Mouse (Mus musculus) inflammation-experienced regulatory T-cells, adult 6 months (primary cell): ENCODE data around the gene Pkp2. TPM values are rescaled to one million over a fixed set of nuclear protein-coding genes. Genes with fewer than 3 reads are reported as not detected.
"Not testable (repeated sequence)": the region's sequence is repeated elsewhere in the genome, so short reads cannot be mapped to it uniquely, and the experiment has no call there.

Source experiments
- ATAC-seq: one replicate; pipeline ENCODE4 v1.8.0; 2017
- polyA plus RNA-seq, 3 experiments: library from polyadenylated mRNA; unstranded; fragments of 100-300 nt; shearing (Covaris generic); gene quantifications; one replicate each; pipeline ENCODE4 v1.2.1; 2017

Pkp2 gene
- polyA plus RNA-seq, result not detected

DNA sequence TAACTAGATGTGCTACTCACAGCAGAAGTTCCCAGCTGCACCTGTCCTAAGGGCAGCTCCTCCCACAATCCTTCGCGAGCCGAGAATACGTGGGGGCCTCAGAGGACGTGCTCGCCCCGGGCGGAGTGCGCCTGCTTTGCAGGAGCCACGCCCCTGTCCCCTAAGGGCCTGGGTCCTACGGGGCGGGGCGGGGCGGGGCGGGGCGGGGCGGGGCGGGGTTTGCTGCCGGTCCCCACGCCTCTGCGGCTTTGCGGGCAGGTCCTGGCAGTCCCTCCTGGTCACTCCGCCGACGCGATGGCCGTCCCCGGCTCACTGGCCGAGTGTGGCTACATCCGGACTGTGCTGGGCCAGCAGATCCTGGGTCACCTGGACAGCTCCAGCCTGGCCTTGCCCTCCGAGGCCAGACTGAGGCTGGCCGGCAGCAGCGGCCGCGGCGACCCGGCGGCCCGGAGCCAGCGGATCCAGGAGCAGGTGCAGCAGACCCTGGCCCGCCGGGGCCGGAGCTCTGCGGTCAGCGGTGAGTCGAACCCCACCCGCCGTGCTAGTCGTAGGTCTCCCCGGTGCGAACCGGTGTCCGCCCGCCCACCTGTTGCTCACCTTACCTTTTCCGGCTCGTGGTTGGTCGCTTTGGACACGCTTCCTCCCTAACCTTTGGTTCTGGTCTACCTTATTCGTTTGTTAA is at the start of gene Pkp2:
TSS of gene Pkp2 (plus strand) at position 240 of the 682 bp plus-strand sequence.
- ATAC-seq, result peak; percentile 72

DNA sequence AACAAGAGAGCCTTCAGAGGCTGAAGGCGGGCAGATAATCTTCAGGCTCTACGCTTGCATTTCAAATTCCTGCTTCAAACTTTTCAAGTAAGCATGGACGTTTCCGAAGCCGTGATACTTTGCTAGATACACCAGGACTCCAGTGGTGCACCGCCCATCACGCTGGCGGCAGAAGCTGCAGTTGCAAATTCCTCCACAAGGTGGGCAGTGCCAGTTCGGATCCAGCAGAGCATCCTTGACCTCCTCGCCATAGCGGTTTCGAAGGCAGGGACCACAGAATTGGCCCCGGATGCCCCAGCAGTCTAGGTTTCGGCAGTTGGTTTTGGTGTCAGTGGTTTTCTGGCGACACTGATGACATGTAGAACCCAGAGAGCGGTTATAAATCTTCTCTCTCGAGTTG is 15.7 kb upstream of the Pkp2 start:
- no peak for ATAC-seq

- peak; percentile 67 for ATAC-seq
These were observed 11.1 kb upstream of the Pkp2 start for GRCm38 (mm10) chr16:16201991-16202390.

DNA sequence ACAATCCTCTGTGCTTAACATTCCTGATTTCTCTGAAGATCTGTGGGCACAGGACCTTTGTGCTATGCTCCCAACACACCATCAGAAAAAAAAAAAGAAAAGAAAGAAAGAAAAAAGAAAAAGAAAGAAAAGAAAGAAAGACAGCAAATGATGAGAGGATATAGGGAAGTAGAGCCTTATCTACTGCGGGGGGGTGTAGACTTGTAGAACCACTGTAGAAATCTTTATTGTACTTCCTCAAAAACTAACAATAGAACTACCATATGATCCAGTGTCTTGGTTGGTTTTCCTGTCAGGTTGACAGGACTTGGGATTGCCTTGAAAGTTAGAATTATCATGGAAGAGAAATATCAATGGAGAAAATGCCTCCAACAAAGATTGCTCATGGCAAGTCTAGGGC is 8.5 kb upstream of the Pkp2 start:
- ATAC-seq, result no peak

DNA sequence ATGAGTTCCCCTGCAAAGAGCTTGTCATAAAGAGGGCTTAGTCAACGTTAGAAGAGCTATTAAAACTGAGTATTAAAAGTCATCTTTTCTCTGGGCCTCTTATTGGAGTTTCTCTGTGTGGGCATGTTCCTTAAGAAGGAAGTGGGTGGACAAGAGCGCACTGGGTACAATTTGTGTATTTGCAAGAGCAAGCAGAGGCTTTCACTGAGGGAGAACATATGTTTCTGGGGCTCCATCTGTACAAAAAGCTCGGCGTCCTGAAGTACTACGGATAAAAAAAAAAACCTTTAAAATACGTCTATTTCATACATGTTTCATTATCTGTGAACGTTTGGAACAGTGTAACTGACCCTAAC is 417 bp upstream of the Pkp2 start:
- no peak for ATAC-seq

- no peak for ATAC-seq
These were observed 715 bp downstream of the Pkp2 start for GRCm38 (mm10) chr16:16213761-16214305.

- ATAC-seq, result no peak
These were observed 2.7 kb downstream of the Pkp2 start for GRCm38 (mm10) chr16:16215645-16216387.

DNA sequence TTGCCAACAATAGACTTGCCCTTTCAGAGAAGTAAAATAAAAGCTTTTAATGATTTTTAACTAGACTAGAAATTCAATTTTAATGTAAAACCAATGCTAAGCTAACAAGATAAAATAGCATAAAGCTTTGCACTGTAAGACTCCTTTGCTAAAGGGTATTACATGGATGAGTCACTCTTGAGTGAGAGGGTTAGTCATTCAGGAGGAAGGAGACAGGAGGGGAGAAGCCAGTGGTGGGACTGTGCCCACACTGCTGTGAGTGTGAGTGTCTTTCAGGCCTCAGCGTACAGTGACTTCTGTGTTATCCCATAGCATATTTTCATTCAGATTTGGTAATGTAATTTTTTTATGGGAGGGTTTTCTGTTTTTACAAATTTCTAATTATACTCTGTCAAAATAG is 3.8 kb downstream of the Pkp2 start:
- ATAC-seq, result no peak

DNA sequence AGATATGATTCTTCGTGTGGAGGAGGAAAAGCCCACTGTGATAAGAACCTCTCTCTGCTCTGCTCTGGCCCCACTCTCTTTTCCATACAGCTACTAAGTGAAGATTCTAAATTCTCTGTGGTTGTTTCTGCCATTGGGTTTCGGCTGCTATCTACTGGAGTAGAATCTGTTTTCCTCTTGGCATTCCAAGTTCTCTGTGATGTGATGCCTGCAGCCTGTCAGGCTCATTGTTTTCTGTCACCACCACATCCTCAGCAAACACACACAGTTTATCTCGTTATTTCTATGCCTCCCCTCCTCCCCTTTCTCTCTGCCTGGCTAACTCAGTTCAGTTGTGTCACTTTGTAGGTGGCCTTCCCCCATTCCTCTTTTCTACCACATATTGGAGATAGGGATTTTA is 6.7 kb downstream of the Pkp2 start:
- no peak for ATAC-seq

- no peak for ATAC-seq
These were observed 9.5 kb downstream of the Pkp2 start for GRCm38 (mm10) chr16:16222651-16223050.

DNA sequence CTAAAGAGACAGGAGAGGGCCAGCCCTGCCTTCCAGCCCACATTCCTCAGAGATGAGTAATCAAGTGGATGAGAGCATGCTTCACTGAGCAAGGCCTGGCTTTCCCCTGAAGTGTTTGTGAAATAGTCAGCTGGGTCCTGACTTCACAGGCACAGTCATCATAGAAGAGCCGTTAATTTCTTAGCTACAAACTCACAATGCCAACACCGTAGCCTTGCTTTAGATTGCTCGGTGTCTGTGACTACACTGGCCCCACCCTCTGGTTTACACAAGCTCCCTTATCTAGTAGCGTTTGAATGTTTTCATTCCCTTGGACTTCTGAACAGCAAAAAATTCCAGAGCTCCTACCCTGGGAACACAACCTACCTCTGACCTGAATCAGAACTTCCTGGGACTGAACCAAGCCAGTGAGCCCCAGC is 11.4 kb downstream of the Pkp2 start:
- ATAC-seq, result no peak

- ATAC-seq, result no peak
These were observed 12.7 kb downstream of the Pkp2 start for GRCm38 (mm10) chr16:16225828-16226227.

DNA sequence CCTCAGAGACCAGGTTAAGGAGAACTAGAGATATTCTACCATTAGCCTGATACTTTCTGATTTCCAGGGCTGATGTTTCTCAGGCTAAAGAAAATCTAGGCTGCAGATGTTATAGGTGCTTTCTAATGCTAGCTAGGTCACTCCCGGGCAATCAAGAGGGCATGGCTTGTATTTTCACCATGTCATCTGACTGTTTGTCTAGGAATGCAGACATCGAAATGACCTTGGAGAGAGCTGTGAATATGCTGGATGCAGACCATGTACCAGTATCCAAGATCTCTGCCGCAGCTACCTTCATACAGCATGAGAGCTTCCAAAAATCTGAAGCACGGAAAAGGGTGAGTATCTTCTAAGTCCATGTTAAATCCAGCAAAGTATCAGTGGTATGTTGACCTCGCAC is 17.3 kb downstream of the Pkp2 start:
- ATAC-seq, result no peak

DNA sequence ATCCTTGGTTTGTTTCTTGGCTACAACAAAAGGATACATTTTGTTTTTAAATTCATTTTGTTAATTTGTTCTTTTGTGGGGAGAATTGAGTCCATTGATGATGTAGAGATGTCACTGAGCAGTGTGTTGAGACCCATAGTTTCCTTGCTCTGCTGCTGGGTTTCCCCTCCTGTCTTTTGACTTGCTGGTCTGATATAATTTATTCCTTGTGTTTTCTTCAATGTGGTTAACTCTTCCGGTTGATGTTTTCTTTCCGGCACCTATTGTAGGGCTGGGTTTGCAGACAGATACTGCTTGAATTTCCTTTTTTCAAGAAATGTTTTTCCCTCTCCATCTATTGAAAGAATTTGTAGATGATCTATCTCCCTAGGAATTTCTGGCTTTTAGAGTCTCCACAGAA is 20.8 kb downstream of the Pkp2 start:
- peak; percentile 61 for ATAC-seq

DNA sequence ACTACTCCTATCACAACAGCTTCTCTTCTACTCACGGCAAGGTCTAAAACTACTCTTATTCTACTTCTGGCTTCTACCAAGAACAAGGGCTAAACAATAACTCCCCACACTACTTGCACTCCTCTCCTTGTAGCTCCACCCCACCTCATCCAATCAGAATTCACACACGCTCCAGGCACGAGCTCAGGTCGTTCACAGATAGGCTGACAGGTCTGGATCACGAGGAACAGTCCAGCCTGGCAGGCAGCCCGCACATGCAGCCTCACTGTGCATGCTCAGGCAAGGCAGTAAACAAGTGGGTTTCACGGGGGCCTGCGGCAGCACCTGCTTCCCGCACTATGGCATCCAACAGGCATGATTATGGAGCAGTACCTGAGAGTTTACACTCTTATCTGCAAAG is 23.6 kb downstream of the Pkp2 start:
- ATAC-seq, result not testable (repeated sequence)

DNA sequence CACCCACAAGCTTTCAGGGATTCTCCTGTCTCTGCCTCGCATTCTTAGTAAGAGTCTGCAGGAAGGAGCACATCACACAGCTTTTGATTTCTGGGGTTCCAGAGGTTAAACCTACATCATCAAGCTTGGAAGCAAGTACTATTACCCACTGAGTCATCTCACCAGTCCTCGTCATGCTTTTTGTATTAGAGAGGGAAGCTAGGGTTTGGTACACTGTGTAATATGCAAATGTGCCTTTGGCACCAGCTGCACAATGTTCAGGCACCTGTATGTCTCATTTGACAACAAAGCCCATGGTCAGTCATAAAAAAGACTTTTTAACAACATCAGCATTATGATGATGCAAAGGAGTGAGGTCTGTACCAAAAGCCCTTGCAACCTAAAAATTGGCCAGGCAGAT is 25.2 kb downstream of the Pkp2 start:
- no peak for ATAC-seq

DNA sequence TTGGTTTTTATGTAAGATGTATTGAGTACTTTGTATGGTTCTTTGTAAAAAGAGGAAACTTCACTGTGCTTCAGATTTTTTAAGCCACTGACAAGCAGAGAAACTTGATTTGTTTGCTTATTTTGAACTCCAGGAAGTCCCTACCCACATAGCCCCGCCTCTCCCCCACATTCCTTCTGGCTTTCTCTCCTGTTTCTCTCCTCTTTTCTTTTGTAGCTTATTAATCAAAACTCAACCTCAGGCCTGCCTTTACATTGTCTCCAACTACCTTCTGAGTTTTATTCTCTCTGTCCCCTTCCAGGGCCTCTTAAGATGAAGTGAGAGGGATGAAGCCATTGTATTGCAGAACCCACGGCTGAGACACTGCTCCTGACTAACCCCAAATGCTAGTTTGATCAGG is 31.6 kb downstream of the Pkp2 start:
- ATAC-seq, result no peak

- no peak for ATAC-seq
These were observed 37.4 kb downstream of the Pkp2 start for GRCm38 (mm10) chr16:16250470-16250869.

DNA sequence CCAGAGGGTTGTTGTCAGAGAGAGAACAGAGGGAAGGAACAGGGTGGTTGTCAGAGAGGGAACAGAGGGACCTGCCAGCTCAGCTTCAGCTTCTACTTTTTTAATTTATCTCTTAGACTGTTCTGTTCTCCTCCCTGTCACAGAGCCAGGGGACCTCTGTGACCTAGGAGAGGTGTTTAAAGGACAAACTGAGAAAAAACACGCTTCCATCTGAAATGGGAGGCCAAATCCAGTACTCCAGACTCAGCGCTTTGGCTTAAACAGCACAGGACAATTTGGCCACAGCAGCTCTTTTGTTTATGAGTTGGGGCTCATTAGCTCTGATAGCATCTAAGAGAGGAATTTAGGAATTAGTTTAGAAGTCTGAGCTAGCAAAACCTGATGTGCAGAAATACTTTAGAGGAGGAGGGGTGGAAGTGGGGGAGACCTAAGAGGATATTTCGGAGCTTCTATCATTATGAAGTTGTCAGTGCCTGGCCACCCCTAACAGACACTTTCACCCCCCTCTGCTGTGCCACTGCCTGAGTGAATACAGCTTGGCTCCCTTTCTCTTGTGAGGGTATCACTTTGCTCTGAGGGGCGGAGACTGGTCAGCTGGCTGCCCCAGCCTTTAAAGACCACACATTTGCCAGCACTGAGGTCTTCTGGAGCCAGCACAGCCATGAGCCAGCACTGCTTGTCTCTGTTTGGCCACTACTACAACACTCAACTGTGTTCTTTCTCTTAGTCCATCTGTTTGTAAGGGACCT is 40.4 kb downstream of the Pkp2 start:
- ATAC-seq, result no peak

DNA sequence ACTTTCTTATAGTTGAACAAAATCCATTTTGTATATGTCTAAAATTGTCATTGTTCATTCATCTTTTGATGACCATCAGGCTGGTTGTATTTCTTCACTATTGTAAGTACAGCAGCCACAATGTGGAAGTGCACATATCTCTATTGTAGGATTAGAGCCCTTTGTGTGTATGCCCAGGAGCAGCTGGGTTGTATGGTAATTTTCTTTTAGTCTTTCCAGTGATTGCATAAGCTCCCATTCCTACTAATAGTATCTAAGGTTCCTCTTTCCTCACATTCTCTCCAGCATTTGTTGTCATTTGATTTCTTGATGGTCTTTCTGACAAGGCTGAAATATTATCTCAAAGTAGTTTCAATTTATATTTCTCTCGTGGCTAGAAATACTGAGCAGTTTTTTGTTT is 42.1 kb downstream of the Pkp2 start:
- ATAC-seq, result no peak

GRCm38 (mm10) chr16:16255874-16256273 is 42.8 kb downstream of the Pkp2 start:
- no peak for ATAC-seq

GRCm38 (mm10) chr16:16256672-16257071 is 43.6 kb downstream of the Pkp2 start:
- no peak for ATAC-seq

DNA sequence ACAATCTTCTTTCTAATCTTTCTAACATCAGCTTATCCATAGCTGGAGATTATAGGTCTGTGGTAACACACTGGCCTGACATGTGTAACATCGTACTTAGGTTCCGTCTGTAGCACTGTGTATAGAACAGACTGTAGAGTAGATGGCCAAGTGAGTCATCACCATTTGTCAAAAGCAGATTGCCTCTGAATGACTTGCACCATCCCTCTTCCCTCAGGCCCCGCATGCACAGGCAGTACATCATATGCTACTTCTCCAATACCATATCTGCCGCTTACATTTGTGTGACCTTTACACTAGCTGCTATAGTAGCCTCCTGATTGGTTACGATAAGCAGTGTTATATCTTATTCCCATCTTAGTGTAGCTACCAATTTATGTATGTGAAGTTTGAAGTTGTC is 47.8 kb downstream of the Pkp2 start:
- no peak for ATAC-seq

- ATAC-seq, result no peak
These were observed 48.4 kb downstream of the Pkp2 start for GRCm38 (mm10) chr16:16261481-16261880.
